Mouse (Mus musculus) embryonic facial prominence, embryonic 14.5 days (tissue): ENCODE results near the gene Zscan10. TPM values are rescaled to one million over a fixed set of nuclear protein-coding genes. Genes with fewer than 3 reads are reported as not detected.
A peak's percentile ranks its signal among the peaks of the same experiment; 100 is the strongest.

Source experiments
- ATAC-seq: fragments of 200-750 bp; cut with Nextera tagmentation; 2 replicates; pipeline ENCODE4 v1.8.0; 2017; ENCODE audit warnings: low read depth, moderate number of reproducible peaks, moderate TSS enrichment
- DNase-seq: peaks from one replicate; pipeline ENCODE4 v3.0.0-alpha.2; 2015; ENCODE audit warnings: low spot score
- H3K27ac ChIP-seq: fragments of 300-500 bp; sonication (generic); replicated peaks from 2 replicates; pipeline ENCODE4 v1.5.1; 2014; ENCODE audit warnings: low read depth, mild to moderate bottlenecking, low read length, moderate library complexity
- H3K27me3 ChIP-seq: fragments of 300-500 bp; sonication (generic); replicated peaks from 2 replicates; pipeline ENCODE4 v1.6.1; 2014; ENCODE audit warnings: low read length; ENCODE audit not compliant: control insufficient read depth, insufficient read depth
- H3K36me3 ChIP-seq: fragments of 300-500 bp; sonication (generic); 2 replicates; pipeline ENCODE4 v1.6.1; 2014; ENCODE audit warnings: low read length, mixed read lengths; ENCODE audit not compliant: control insufficient read depth, insufficient read depth
- H3K4me1 ChIP-seq: fragments of 300-500 bp; sonication (generic); 2 replicates; pipeline ENCODE4 v1.6.1; 2014; ENCODE audit warnings: antibody characterized with exemption, low read length; ENCODE audit not compliant: control insufficient read depth, insufficient read depth
- H3K4me2 ChIP-seq: fragments of 300-500 bp; sonication (generic); 2 replicates; pipeline ENCODE4 v1.6.1; 2014; ENCODE audit warnings: low read depth, mild to moderate bottlenecking, low read length, moderate library complexity, mixed read lengths
- H3K4me3 ChIP-seq: fragments of 300-500 bp; sonication (generic); 2 replicates; pipeline ENCODE4 v1.5.1; 2014; ENCODE audit warnings: low read depth, mild to moderate bottlenecking, low read length
- H3K9ac ChIP-seq: fragments of 300-500 bp; sonication (generic); 2 replicates; pipeline ENCODE4 v1.6.1; 2014; ENCODE audit warnings: low read depth, mild to moderate bottlenecking, low read length, moderate library complexity, mixed read lengths
- H3K9me3 ChIP-seq: fragments of 300-500 bp; sonication (generic); 2 replicates; pipeline ENCODE4 v1.6.1; 2016; ENCODE audit warnings: low read length; ENCODE audit not compliant: control insufficient read depth
- WGBS: fragments of 180-500 bp; shearing (Covaris S2); extraction: QIAGEN DNeasy Blood & Tissue Kit; methylation state at CpG from one replicate; pipeline ENCODE4 v1.1.7; 2014; 5-methylcytosine and 5-hydroxymethylcytosine counted together
- polyA plus RNA-seq: library from polyadenylated mRNA; unstranded; fragments of >200 nt; fragmentation: Nextera tagmentation; extraction: Ambion mirVana; gene quantifications from 2 replicates; pipeline ENCODE4 v1.2.1, GENCODE M21; 2014

The Zscan10 gene
- polyA plus RNA-seq, 1 experiment from 2014 or later, result 0.14 TPM

DNA sequence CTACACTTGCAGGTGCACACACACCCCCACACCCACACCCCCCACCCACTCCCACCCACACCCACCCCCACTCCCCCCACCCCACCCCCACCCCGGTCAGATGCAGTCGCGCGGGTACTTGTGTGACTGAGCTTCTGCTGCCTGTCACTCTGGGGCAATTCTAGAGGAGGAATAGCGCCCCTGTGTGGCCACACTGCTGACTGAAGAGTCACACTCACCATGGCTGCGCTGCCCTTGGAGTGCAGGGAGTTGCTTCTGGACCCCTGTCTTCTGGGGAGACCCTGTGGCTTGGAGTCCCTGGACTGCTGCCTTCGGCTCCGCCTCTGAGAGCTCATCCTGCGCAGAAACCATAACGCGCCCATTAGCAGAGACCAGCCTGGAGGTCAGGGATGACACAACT lies 40.9 kb upstream of the Zscan10 start:
- Histone ChIP-seq H3K27me3 (no peaks in the 10 kb centered on the region), H3K9me3 (no peaks in the 10 kb centered on the region), H3K4me2 (no peak overlapping the region), H3K27ac (no peak overlapping the region), H3K4me1 (peaks cover 2% of the 10 kb centered on the region; the same call in 1 of the 2 replicates), H3K9ac (no peak overlapping the region), H3K4me3 (no peak overlapping the region), H3K36me3 (peaks cover 58% of the 10 kb centered on the region)
- DNase-seq (no peak), ATAC-seq (no peak)
- 60% methylated on average over 11 of the region's 11 CpGs for WGBS

DNA sequence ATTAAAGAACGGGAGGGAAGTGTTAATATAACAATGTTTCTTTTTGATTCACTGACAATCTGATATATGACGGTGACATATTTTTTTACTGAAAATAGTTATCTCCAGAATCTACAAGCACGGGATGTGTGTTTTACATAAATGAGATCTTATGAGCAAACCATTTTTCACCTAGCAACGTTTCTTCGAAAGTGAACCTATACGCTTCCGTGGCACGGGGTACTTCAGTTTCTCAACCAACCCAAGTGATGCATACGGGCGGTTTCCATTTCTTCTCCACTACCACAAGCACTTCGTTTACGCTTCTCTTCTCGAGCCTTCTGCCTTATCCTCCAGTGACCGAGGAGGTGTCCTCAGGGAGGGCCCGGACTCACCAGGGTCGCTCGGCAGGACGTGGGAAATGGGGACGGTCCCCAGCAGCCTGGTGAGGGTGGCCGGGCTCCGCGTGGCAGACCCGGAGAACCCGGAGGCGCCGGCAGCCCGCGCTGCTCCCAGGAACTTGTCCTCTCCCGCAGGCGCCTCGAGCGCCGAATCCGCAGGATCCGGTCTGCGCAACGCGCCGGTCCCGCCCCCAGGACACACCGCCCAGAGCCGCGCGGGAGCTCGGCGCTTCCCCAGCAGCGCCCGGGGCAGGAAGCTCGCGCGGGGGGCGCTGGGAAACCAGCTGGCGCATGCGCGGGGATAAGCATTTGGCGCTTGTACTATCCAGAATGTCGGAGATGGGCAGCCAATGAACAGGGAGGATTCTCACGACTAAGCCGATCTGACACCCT lies 36.9 kb upstream of the Zscan10 start, which contains the start of gene Zfp213:
Zfp213 (minus strand) TSS at position 644 of the 773 bp plus-strand sequence.
- 1% methylated on average over 55 of the region's 59 CpGs for WGBS
- Histone ChIP-seq H3K27ac (peak within 1 kb of the TSS; percentile 95), H3K4me2 (peak within 1 kb of the TSS; percentile 70), H3K9me3 (no peaks in the 10 kb centered on the region), H3K4me1 (peaks cover 6% of the 10 kb centered on the region; the same call in 1 of the 2 replicates), H3K36me3 (peaks cover 26% of the 10 kb centered on the region; the same call in 1 of the 2 replicates), H3K9ac (peak within 1 kb of the TSS; percentile 97), H3K27me3 (no peaks in the 10 kb centered on the region), H3K4me3 (peak within 1 kb of the TSS; percentile 88)
- ATAC-seq (peak; percentile 98), DNase-seq (peak; percentile 98)

DNA sequence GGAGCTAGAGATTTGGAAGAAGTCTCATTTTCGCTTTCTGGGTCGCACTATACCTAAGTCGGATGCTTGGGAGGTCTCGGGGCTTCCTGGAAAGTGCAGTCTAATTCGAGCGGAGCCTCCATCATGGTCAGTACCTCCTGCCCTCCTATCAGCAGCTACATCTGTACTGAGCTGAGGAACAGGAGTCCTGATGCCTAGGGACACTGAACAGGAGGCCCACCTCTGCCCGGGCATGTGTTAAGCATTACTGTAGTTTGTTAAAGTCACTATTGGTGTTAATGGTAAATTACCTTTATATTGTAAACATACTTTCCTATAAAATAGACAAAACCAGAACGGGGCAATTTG lies 36.3 kb upstream of the Zscan10 start:
- ATAC-seq, result peak; percentile 85
- no peaks in the 10 kb centered on the region for H3K27me3 ChIP-seq
- peaks cover 20% of the 10 kb centered on the region; the same call in 1 of the 2 replicates for H3K36me3 ChIP-seq
- peak overlapping the region; percentile 88 for H3K4me3 ChIP-seq
- peak overlapping the region; percentile 95 for H3K27ac ChIP-seq
- H3K4me1 ChIP-seq, result peaks cover 6% of the 10 kb centered on the region; the same call in 1 of the 2 replicates
- DNase-seq, result no peak
- under 1% methylated on average over 8 of the region's 8 CpGs for WGBS
- peak overlapping the region; percentile 70 for H3K4me2 ChIP-seq
- peak overlapping the region; percentile 97 for H3K9ac ChIP-seq
- H3K9me3 ChIP-seq, result no peaks in the 10 kb centered on the region

DNA sequence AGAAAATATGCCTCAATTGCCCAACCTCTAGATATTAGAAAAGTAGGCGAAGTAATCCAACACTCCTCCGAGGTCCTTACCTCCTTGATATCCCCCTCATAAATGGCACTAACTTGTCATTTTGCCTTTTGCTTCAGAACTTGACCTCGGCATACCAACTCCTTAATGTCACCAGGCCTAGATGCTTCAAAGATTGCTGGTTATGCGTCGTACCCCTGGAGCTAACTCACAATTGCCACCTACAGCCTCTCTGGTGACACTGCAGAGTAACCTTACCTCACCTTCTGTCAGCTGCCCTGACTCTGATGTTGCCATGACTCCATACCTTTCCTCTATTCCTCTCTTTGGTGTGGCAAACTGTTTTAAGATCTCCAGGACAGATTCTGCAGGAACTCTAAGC lies 33.9 kb upstream of the Zscan10 start:
- H3K36me3 ChIP-seq, result no peaks in the 10 kb centered on the region
- H3K9ac ChIP-seq, result no peak overlapping the region
- no peaks in the 10 kb centered on the region for H3K27me3 ChIP-seq
- no peak overlapping the region for H3K4me3 ChIP-seq
- WGBS, result 50% methylated on average over 5 of the region's 5 CpGs
- DNase-seq, result no peak
- no peak overlapping the region for H3K27ac ChIP-seq
- no peak for ATAC-seq
- no peaks in the 10 kb centered on the region for H3K9me3 ChIP-seq
- peaks cover 6% of the 10 kb centered on the region; the same call in 1 of the 2 replicates for H3K4me1 ChIP-seq
- H3K4me2 ChIP-seq, result no peak overlapping the region

DNA sequence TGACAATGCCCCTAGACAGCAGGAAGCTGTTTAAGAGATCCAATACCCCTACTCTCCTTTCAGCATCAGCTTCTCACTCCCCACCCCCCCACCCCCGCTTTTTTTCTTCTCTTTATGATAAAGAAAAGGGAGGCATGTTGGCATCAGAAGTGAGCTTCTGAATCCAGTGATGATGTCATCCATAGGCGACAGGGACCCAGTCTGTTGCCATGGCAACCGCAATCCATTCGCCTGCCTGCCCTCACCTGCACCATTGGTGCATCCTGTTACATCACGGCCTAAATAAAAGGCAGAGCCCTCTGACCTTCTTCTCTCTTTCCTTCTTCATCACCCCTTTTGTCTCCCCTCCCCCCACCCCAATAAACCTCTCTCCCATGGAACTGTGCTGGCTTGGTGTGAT lies 32.3 kb upstream of the Zscan10 start:
- peaks cover 12% of the 10 kb centered on the region; the same call in 1 of the 2 replicates for H3K36me3 ChIP-seq
- WGBS, result 43% methylated on average over 5 of the region's 5 CpGs
- peaks cover 6% of the 10 kb centered on the region; the same call in 1 of the 2 replicates for H3K4me1 ChIP-seq
- H3K4me2 ChIP-seq, result no peak overlapping the region
- ATAC-seq (no peak), DNase-seq (no peak)
- no peak overlapping the region for H3K9ac ChIP-seq
- no peak overlapping the region for H3K27ac ChIP-seq
- no peak overlapping the region for H3K4me3 ChIP-seq
- H3K27me3 ChIP-seq, result no peaks in the 10 kb centered on the region
- no peaks in the 10 kb centered on the region for H3K9me3 ChIP-seq

DNA sequence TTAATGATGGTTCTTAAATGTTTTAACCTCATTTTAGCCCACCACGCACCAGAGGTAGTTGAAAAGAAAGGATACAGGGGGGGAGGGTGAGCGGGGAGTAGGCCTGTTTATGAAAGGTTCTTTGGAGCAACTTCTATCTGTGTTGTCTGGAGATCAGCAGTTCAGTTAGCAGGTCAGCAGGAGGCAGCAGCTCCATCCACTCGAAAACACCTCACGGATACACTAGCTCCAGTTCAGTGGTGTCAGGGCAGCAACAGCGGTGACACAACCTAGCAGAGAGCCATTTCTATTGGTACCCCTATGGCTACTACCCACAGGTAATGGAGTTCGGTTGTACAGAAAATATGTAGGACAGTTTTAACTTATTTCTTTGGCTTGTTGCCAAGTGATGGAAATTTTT lies 30.6 kb upstream of the Zscan10 start:
- DNase-seq (peak; percentile 56), ATAC-seq (peak; percentile 61)
- no peak overlapping the region for H3K9ac ChIP-seq
- no peaks in the 10 kb centered on the region for H3K27me3 ChIP-seq
- no peak overlapping the region for H3K4me3 ChIP-seq
- H3K36me3 ChIP-seq, result peaks cover 25% of the 10 kb centered on the region
- no peak overlapping the region for H3K4me2 ChIP-seq
- H3K4me1 ChIP-seq, result peaks cover under 1% of the 10 kb centered on the region; the same call in 1 of the 2 replicates
- H3K27ac ChIP-seq, result no peak overlapping the region
- H3K9me3 ChIP-seq, result no peaks in the 10 kb centered on the region
- WGBS, result 40% methylated on average over 6 of the region's 6 CpGs

DNA sequence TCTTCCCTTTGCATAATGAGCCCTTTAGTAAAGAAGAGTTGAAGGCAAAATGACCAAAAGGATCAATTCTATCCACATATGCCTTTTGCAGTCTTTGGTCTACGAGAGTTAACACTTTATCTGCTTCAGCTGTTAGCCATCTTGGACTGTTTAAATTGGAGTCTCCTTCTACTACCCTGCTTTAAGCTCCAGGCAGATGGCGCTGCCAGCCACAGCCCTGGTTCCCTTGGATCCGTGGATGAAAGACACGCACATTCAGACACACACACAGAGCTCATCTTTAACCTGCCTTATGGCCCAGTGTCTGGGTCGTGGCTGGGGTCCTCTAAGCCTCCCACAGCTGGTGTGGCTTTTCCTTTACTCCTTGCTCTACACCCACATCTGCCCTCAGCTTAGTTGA lies 29.6 kb upstream of the Zscan10 start:
- DNase-seq (no peak), ATAC-seq (no peak)
- peaks cover 36% of the 10 kb centered on the region for H3K36me3 ChIP-seq
- H3K9ac ChIP-seq, result no peak overlapping the region
- H3K4me1 ChIP-seq, result no peaks in the 10 kb centered on the region
- no peaks in the 10 kb centered on the region for H3K9me3 ChIP-seq
- H3K4me3 ChIP-seq, result no peak overlapping the region
- WGBS, result 16% methylated on average over 5 of the region's 5 CpGs
- H3K27ac ChIP-seq, result no peak overlapping the region
- H3K4me2 ChIP-seq, result no peak overlapping the region
- no peaks in the 10 kb centered on the region for H3K27me3 ChIP-seq

DNA sequence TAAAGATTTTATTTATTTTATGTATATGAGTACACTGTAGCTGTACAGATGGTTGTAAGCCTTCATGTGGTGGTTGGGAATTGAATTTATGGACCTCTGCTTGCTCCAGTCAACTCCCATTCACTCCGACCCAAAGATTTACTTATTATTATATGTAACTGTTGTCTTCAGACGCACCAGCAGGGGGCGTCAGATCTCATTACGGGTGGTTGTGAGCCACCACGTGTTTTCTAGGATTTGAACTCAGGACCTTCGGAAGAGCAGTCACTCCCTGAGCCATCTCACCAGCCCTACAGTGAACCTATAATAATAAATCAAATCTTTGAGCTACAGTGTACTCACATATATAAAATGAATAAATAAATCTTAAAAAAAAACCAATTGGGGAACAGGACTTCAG lies 28.6 kb upstream of the Zscan10 start:
- 80% methylated on average over 6 of the region's 6 CpGs for WGBS
- Histone ChIP-seq H3K4me2 (no peak overlapping the region), H3K4me1 (no peaks in the 10 kb centered on the region), H3K9me3 (no peaks in the 10 kb centered on the region), H3K9ac (no peak overlapping the region), H3K4me3 (no peak overlapping the region), H3K27me3 (no peaks in the 10 kb centered on the region), H3K36me3 (peaks cover 46% of the 10 kb centered on the region), H3K27ac (no peak overlapping the region)
- ATAC-seq (no peak), DNase-seq (no peak)

DNA sequence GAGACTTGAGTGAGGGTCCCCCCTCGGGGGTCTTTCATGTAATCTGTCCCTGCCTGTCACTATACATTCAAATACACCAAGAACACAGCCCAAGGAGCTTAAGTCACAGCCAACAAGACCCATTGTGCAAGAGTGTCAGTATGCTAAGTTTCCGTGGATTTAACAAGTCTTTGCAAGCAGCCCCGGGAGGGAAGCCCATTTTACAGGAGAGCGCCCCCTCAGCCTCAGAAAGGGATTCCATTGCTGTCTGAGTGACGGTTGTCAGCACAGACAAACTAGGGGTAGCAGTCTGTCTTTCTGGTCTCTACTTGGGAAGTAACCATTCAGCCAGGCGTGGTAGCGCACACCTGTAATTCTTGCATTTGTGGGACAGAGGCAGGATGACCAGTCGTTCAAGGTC lies 26.5 kb upstream of the Zscan10 start:
- no peak for DNase-seq
- no peak overlapping the region for H3K9ac ChIP-seq
- peaks cover 61% of the 10 kb centered on the region for H3K36me3 ChIP-seq
- no peak overlapping the region for H3K4me2 ChIP-seq
- H3K27me3 ChIP-seq, result no peaks in the 10 kb centered on the region
- 91% methylated on average over 8 of the region's 8 CpGs for WGBS
- no peak overlapping the region for H3K27ac ChIP-seq
- H3K4me1 ChIP-seq, result no peaks in the 10 kb centered on the region
- no peaks in the 10 kb centered on the region for H3K9me3 ChIP-seq
- no peak for ATAC-seq
- no peak overlapping the region for H3K4me3 ChIP-seq
